ENCODE assay signal across 22 mouse cellular contexts in the genomic region with DNA sequence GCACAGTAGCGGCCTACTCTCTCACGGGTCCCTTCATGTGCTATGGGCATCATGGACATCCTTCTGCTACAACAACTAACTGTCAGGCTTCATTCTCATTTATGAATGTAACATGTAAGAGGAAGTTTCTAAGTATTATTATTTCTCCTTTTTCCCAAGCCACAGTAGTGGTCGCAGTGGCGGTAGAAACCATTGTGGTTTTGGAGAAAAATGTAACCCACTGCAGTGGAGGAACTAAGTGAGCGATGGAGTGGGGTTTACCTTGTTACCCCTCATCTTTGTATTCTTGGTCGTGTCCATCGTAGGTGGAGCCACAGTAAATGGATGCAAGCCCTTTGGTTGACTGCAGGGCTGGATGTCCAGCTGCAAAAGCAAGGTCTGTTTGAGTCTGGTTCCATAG.
DNase-seq lines count a peak whose midpoint lies in the region; ATAC-seq lines count a peak whose summit lies in the region.
"Had no signal": no experiment of that assay in that cellular context is flagged by ENCODE, and none has a peak within 500 bp of the region (broad histone marks: within the 10 kb centered on the region; RNA-seq: fewer than 3 reads in every experiment).

No protein-coding gene starts in this region.

- no peak overlapping the region for H3K4me3 ChIP-seq in neural tube, embryonic 13.5 days
- no peak overlapping the region for H3K4me3 ChIP-seq in neural tube, embryonic 15.5 days (replicated peaks)
- H3K4me3 ChIP-seq: embryonic facial prominence, embryonic 13.5 days; embryonic facial prominence, embryonic 15.5 days; erythroblast, embryonic 14.5 days; forebrain, embryonic 10.5 days; forebrain, embryonic 12.5 days had no signal

- no peak for ATAC-seq in neural tube, embryonic 13.5 days (ENCODE audit: low read depth)
- no peak for ATAC-seq in neural tube, embryonic 15.5 days (ENCODE audit: low FRiP score)
- ATAC-seq in granulocyte monocyte progenitor cell, adult 5-6 weeks (replicated peaks; ENCODE audit: poor library complexity, severe bottlenecking) = peak; percentile 71
- peak; percentile 59; the same call in 1 of the 2 replicates for ATAC-seq in megakaryocyte, adult 5-6 weeks (ENCODE audit: poor library complexity, severe bottlenecking)
- ATAC-seq: forebrain, embryonic 14.5 days; forebrain, embryonic 16.5 days had no signal

- peak overlapping the region; percentile 46; the same call in 1 of the 2 replicates for H3K27ac ChIP-seq in neural tube, embryonic 13.5 days (replicated peaks)
- no peak overlapping the region for H3K27ac ChIP-seq in neural tube, embryonic 15.5 days (replicated peaks)
- H3K27ac ChIP-seq: embryonic facial prominence, embryonic 13.5 days; embryonic facial prominence, embryonic 15.5 days; forebrain, embryonic 10.5 days; forebrain, embryonic 12.5 days had no signal

- 94% methylated on average over 7 of the region's 7 CpGs for WGBS in neural tube, embryonic 13.5 days
- 90% methylated on average over 7 of the region's 7 CpGs for WGBS in neural tube, embryonic 15.5 days

- peaks cover 16% of the 10 kb centered on the region for H3K4me1 ChIP-seq in neural tube, embryonic 13.5 days (replicated peaks)
- peaks cover 10% of the 10 kb centered on the region for H3K4me1 ChIP-seq in neural tube, embryonic 15.5 days
- H3K4me1 ChIP-seq: embryonic facial prominence, embryonic 13.5 days; embryonic facial prominence, embryonic 15.5 days; forebrain, embryonic 10.5 days; forebrain, embryonic 12.5 days had no signal

- no peak overlapping the region for H3K4me2 ChIP-seq in neural tube, embryonic 13.5 days
- no peak overlapping the region for H3K4me2 ChIP-seq in neural tube, embryonic 15.5 days
- H3K4me2 ChIP-seq: embryonic facial prominence, embryonic 13.5 days; embryonic facial prominence, embryonic 15.5 days; forebrain, embryonic 12.5 days had no signal

- no peak for DNase-seq in ovary, postnatal 10 days (ENCODE audit: low spot score)
- no peak for DNase-seq in retina, postnatal 1 day
- DNase-seq in layer of hippocampus, postnatal 14 days (ENCODE audit: low spot score in 2 of 2) = no peak
- DNase-seq: adrenal gland, adult 8-10 months; adrenal gland, postnatal 14 days; adrenal gland, postnatal 36 days; cerebellum, adult 11-12 months; cerebellum, adult 2 months; cerebellum, adult 9-10 months; cerebellum, postnatal 10 days; cerebellum, postnatal 25 days had no signal

- H3K9me3 ChIP-seq in neural tube, embryonic 13.5 days = no peaks in the 10 kb centered on the region
- no peaks in the 10 kb centered on the region for H3K9me3 ChIP-seq in neural tube, embryonic 15.5 days (replicated peaks)
- H3K9me3 ChIP-seq: embryonic facial prominence, embryonic 13.5 days; embryonic facial prominence, embryonic 15.5 days; forebrain, embryonic 10.5 days; forebrain, embryonic 12.5 days had no signal

- H3K36me3 ChIP-seq in neural tube, embryonic 13.5 days = no peaks in the 10 kb centered on the region
- no peaks in the 10 kb centered on the region for H3K36me3 ChIP-seq in neural tube, embryonic 15.5 days
- H3K36me3 ChIP-seq: embryonic facial prominence, embryonic 13.5 days; embryonic facial prominence, embryonic 15.5 days; forebrain, embryonic 10.5 days; forebrain, embryonic 12.5 days had no signal

- H3K9ac ChIP-seq in neural tube, embryonic 13.5 days = no peak overlapping the region
- no peak overlapping the region for H3K9ac ChIP-seq in neural tube, embryonic 15.5 days (replicated peaks)
- H3K9ac ChIP-seq: embryonic facial prominence, embryonic 13.5 days; embryonic facial prominence, embryonic 15.5 days; forebrain, embryonic 12.5 days had no signal

- no peaks in the 10 kb centered on the region for H3K27me3 ChIP-seq in neural tube, embryonic 13.5 days
- no peaks in the 10 kb centered on the region for H3K27me3 ChIP-seq in neural tube, embryonic 15.5 days (replicated peaks)
- H3K27me3 ChIP-seq: embryonic facial prominence, embryonic 13.5 days; embryonic facial prominence, embryonic 15.5 days; forebrain, embryonic 12.5 days had no signal

Comparison
In these comparisons a context has a peak if more than half of its experiments do, and no peak if none do; other contexts are left out.
1. ATAC-seq: peak in granulocyte monocyte progenitor cell, adult 5-6 weeks (single experiment) and megakaryocyte, adult 5-6 weeks (single experiment); none in neural tube, embryonic 13.5 days (single experiment) and neural tube, embryonic 15.5 days (single experiment).